Mouse (Mus musculus) urinary bladder, adult 18-20 months (tissue): ENCODE data around the gene Olfr491.

Experiments used
- DNase-seq, 2 experiments: peaks; one replicate each; pipeline ENCODE4 v3.0.0; 2022; ENCODE audit warnings: low spot score in 2 of 2, mixed read lengths in 2 of 2

The Olfr491 gene

DNA sequence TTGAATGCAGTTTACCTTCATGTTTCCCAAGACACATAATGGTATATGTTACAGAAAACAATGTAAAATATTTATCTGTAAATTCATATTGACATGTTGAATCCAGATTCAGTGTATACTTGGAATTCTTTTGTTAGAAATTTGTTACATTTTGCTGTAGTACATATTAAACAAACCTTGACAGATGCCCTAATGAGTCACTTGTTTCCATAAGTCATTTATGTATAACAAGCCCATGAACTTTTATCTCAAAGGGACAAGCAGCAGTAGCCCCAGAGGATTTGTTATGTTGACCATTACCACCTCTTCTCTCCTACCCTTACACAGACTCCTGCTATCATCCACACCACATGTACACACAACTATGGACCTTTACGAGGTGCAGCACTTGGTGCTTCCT lies at the start of gene Olfr491:
TSS of gene Olfr491 (plus strand) at position 301 of the 400 bp plus-strand sequence.
- no peak for DNase-seq

DNA sequence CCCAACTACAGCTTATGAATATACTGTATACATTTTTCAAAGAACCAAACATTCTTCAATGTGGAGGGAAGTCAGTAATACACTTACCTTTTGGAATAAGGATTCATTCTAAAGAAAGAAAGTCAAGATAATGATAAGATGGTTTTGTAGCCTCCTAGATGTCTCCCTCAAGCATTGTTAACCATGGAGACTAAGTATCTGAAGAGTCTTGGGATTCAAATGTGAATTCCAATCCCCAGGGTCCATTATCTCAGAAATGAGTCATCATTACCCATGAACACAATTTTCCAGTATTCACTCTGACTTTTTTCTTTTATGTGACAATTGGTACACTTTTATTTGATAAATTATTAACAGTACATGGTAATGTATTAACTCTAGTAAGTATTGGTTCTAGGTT lies 24.4 kb upstream of the Olfr491 start, which contains the start of gene Olfr490:
TSS of gene Olfr490 (minus strand) at position 101 of the 400 bp plus-strand sequence.
- no peak for DNase-seq

DNA sequence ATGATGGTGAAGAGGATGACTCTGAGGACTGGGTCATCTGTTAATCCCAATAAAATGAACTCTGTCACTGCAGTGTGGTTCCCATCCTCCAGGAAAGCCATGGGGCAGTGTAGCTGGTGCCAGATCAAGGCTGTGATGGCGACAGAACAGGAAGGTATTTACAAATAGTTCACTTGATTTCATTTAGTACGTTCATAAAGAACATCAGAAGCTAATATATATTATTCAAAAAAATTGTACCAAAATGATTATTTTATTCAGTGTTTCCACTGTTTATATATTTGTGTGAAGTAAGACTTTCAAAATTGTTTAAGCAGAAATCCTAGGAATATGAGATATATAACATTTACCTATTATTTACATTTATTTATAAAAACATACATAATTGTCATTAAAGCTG lies 10.3 kb downstream of the Olfr491 start, which contains the start of gene Olfr492:
TSS of gene Olfr492 (minus strand) at position 101 of the 400 bp plus-strand sequence.
- DNase-seq: no peak

GRCm38 (mm10) chr7:108346879-108347278 lies 33.6 kb downstream of the Olfr491 start, which contains the start of gene Olfr493:
TSS of gene Olfr493 (minus strand) at chr7:108346979.
- DNase-seq: no peak

DNA sequence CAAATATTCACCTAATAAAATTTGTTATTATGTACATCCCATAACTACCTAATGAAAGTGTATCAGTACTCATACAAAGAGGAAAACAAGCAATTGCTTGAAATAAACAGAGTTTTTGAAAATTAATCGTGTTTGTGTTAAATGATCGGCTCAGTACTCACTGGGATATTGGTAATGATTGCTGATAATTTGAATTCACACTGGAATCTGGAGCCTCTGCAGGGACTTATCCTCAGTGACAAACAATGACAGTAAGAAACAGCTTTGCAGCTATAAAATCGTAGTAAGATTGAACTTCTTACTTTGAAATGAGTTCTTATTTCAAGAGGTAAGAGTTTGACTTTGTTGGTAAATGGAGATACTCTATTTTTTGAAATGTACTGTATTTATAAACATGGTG lies 51.8 kb downstream of the Olfr491 start, which contains the start of gene Olfr494:
TSS of gene Olfr494 (plus strand) at position 301 of the 400 bp plus-strand sequence.
- no peak for DNase-seq
